Mouse (Mus musculus) midbrain, embryonic 11.5 days (tissue): ENCODE measurements around the gene Crip2. TPM values are rescaled to one million over a fixed set of nuclear protein-coding genes. Genes with fewer than 3 reads are reported as not detected.
A peak's percentile ranks its signal among the peaks of the same experiment; 100 is the strongest.

Experiments
- ATAC-seq: fragments of 200-750 bp; cut with Nextera tagmentation; 2 replicates; pipeline ENCODE4 v1.8.0; 2017; ENCODE audit warnings: moderate TSS enrichment, moderate library complexity; ENCODE audit not compliant: low FRiP score
- DNase-seq: peaks from one replicate; pipeline ENCODE4 v3.0.0; 2015; ENCODE audit warnings: low spot score; ENCODE audit errors: missing footprints
- H3K27ac ChIP-seq: fragments of 300-500 bp; sonication (generic); 2 replicates; pipeline ENCODE4 v1.5.1; 2014; ENCODE audit warnings: low read depth, low read length
- H3K27me3 ChIP-seq: fragments of 300-500 bp; sonication (generic); 2 replicates; pipeline ENCODE4 v1.6.1; 2014; ENCODE audit warnings: mild to moderate bottlenecking, low read length, moderate library complexity, mixed read lengths; ENCODE audit not compliant: control insufficient read depth, insufficient read depth
- H3K36me3 ChIP-seq: fragments of 300-500 bp; sonication (generic); 2 replicates; pipeline ENCODE4 v1.6.1; 2014; ENCODE audit warnings: mild to moderate bottlenecking, low read length, moderate library complexity, mixed read lengths; ENCODE audit not compliant: control insufficient read depth, insufficient read depth
- H3K4me1 ChIP-seq: fragments of 300-500 bp; sonication (generic); 2 replicates; pipeline ENCODE4 v1.6.1; 2014; ENCODE audit warnings: low read length; ENCODE audit not compliant: control insufficient read depth, insufficient read depth
- H3K4me2 ChIP-seq: fragments of 300-500 bp; sonication (generic); 2 replicates; pipeline ENCODE4 v1.6.1; 2014; ENCODE audit warnings: mild to moderate bottlenecking, moderate library complexity
- H3K4me3 ChIP-seq: fragments of 300-500 bp; sonication (generic); 2 replicates; pipeline ENCODE4 v1.5.1; 2014; ENCODE audit warnings: low read depth, low read length
- H3K9ac ChIP-seq: fragments of 300-500 bp; sonication (generic); 2 replicates; pipeline ENCODE4 v1.6.1; 2014; ENCODE audit warnings: low read length
- H3K9me3 ChIP-seq: fragments of 300-500 bp; sonication (generic); 2 replicates; pipeline ENCODE4 v1.6.1; 2016; ENCODE audit warnings: low read length; ENCODE audit not compliant: control insufficient read depth
- WGBS: fragments of 180-500 bp; shearing (Covaris S2); extraction: QIAGEN DNeasy Blood & Tissue Kit; methylation state at CpG from one replicate; pipeline ENCODE4 v1.1.7; 2014; 5-methylcytosine and 5-hydroxymethylcytosine counted together
- polyA plus RNA-seq: library from polyadenylated mRNA; unstranded; fragments of >200 nt; fragmentation: Nextera tagmentation; extraction: Ambion mirVana; gene quantifications from 2 replicates; pipeline ENCODE4 v1.2.1, GENCODE M21; 2014

Gene Crip2
- polyA plus RNA-seq, 1 experiment from 2014 or later = 247 TPM

DNA sequence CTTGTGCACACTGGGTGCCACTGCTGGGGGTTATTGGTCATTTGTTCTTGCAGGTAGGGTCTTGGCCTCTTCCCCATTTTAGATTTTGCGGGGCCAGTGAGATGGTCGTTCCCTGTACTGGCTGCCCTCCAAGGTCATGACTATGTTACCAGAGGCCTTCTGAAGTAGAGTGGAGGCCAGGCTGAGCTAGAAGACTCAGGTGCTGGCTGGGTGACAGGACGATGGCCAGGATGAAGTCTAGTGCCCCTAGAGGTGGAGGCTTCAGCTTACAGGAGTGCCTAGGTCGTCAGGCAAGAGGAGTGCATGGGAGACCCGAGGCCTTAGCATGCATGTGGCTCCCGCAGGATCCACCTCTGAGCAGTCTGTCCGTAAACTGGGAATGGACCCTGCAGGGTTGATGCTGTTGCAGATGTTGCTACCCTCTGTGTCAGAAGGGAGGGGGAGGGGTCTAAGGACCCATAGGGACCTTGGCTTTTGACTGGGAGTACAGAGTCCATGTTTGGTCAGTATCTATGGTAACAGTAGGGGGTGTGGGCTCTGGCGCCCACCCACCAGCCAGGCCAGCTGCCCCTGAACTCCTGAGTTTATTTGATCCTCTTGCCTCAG lies 36.1 kb upstream of the Crip2 start:
- DNase-seq = peak; percentile 78
- no peaks in the 10 kb centered on the region for H3K27me3 ChIP-seq
- H3K4me3 ChIP-seq = no peak overlapping the region
- no peak overlapping the region for H3K4me2 ChIP-seq
- H3K27ac ChIP-seq = no peak overlapping the region
- H3K4me1 ChIP-seq = peaks cover 17% of the 10 kb centered on the region
- H3K9me3 ChIP-seq = peaks cover 4% of the 10 kb centered on the region; the same call in 1 of the 2 replicates
- no peaks in the 10 kb centered on the region for H3K36me3 ChIP-seq
- no peak overlapping the region for H3K9ac ChIP-seq
- ATAC-seq = no peak
- WGBS = 84% methylated on average over 8 of the region's 8 CpGs

GRCm38 (mm10) chr12:113106386-113106785 lies 33.6 kb upstream of the Crip2 start:
- H3K27me3 ChIP-seq = no peaks in the 10 kb centered on the region
- H3K27ac ChIP-seq = no peak overlapping the region
- H3K4me1 ChIP-seq = no peaks in the 10 kb centered on the region
- ATAC-seq (no peak), DNase-seq (no peak)
- H3K4me3 ChIP-seq = no peak overlapping the region
- no peak overlapping the region for H3K9ac ChIP-seq
- no peak overlapping the region for H3K4me2 ChIP-seq
- H3K36me3 ChIP-seq = no peaks in the 10 kb centered on the region
- peaks cover 4% of the 10 kb centered on the region; the same call in 1 of the 2 replicates for H3K9me3 ChIP-seq
- 92% methylated on average over 6 of the region's 6 CpGs for WGBS

DNA sequence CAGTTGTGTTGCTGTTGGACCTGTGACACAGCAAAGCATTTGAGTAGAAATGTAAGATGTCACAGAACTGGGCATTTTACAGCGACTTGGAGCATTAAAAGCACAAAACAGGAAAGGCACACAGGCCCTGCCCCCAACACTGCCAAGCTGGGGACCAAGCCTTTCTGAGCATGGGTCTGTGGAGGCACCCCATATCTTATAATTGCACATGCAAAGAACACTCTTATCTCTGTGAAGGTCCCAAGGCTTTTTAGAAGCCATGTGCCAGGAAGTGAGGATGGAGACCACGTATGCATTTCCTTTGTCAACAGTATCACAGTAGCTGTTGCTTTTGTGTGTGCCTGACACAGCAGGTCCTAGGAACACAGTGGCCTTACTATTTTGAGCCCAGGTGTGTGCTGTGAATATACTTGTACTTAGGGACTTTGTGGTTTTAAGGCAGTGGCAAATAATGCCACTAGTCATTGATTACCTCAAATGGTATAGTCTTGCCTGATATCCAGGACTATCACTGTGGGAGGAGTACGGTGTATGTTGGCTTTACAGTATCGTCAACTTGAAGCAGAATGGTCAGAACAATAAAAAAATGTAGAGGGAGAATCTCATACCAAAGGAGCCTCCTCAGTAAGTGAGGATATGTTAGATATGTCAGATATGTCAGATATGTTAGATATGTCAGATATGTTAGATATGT lies 32.5 kb upstream of the Crip2 start:
- H3K9me3 ChIP-seq = peaks cover 4% of the 10 kb centered on the region; the same call in 1 of the 2 replicates
- DNase-seq = no peak
- no peaks in the 10 kb centered on the region for H3K27me3 ChIP-seq
- no peak overlapping the region for H3K4me2 ChIP-seq
- no peaks in the 10 kb centered on the region for H3K4me1 ChIP-seq
- no peak overlapping the region for H3K4me3 ChIP-seq
- H3K9ac ChIP-seq = no peak overlapping the region
- no peaks in the 10 kb centered on the region for H3K36me3 ChIP-seq
- 94% methylated on average over 4 of the region's 4 CpGs for WGBS
- ATAC-seq = no peak
- H3K27ac ChIP-seq = no peak overlapping the region

- Histone ChIP-seq H3K27me3 (no peaks in the 10 kb centered on the region), H3K36me3 (0 out of 2 replicates have a peak, but pooled peaks cover 4% of the 10 kb centered on the region), H3K9ac (no peak overlapping the region), H3K4me2 (no peak overlapping the region), H3K27ac (no peak overlapping the region), H3K4me1 (no peaks in the 10 kb centered on the region), H3K4me3 (no peak overlapping the region), H3K9me3 (peaks cover 4% of the 10 kb centered on the region; the same call in 1 of the 2 replicates)
- no peak for ATAC-seq
- DNase-seq = no peak
- WGBS = 91% methylated on average over 17 of the region's 17 CpGs
These were observed 31.3 kb upstream of the Crip2 start for GRCm38 (mm10) chr12:113108528-113109283.

DNA sequence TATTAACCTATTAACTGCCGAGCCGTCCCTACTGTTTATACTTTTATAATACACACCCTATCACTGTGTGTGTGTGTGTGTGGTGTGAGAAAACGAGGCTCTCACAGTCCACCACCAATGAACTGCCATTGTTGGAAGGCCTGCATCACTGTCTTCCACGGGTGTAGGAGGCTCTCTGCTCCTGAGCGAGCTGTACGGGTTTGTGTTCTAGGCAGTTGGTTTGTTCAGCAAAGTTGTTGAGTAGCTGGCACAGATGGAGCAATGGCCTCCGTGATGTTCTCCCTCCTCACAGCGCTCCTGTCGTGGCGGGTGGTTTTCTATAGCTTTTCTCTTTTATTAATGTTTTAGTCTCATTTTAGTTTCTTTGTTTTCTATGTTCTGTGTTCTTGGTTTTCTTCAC lies 30.2 kb upstream of the Crip2 start:
- H3K4me1 ChIP-seq = no peaks in the 10 kb centered on the region
- H3K9ac ChIP-seq = no peak overlapping the region
- no peak overlapping the region for H3K4me3 ChIP-seq
- peaks cover 8% of the 10 kb centered on the region for H3K36me3 ChIP-seq
- WGBS = 94% methylated on average over 10 of the region's 10 CpGs
- ATAC-seq (no peak), DNase-seq (no peak)
- H3K27me3 ChIP-seq = no peaks in the 10 kb centered on the region
- no peak overlapping the region for H3K27ac ChIP-seq
- H3K9me3 ChIP-seq = peaks cover 4% of the 10 kb centered on the region; the same call in 1 of the 2 replicates
- H3K4me2 ChIP-seq = no peak overlapping the region

GRCm38 (mm10) chr12:113114141-113114540 lies 25.9 kb upstream of the Crip2 start:
- WGBS = 96% methylated on average over 4 of the region's 4 CpGs
- DNase-seq = no peak
- Histone ChIP-seq H3K27ac (no peak overlapping the region), H3K9me3 (no peaks in the 10 kb centered on the region), H3K4me3 (no peak overlapping the region), H3K4me1 (no peaks in the 10 kb centered on the region), H3K36me3 (peaks cover 27% of the 10 kb centered on the region), H3K27me3 (no peaks in the 10 kb centered on the region), H3K9ac (no peak overlapping the region), H3K4me2 (no peak overlapping the region)
- no peak for ATAC-seq

GRCm38 (mm10) chr12:113114856-113115538 lies 25.0 kb upstream of the Crip2 start:
- Histone ChIP-seq H3K4me2 (no peak overlapping the region), H3K9me3 (no peaks in the 10 kb centered on the region), H3K4me3 (no peak overlapping the region), H3K36me3 (peaks cover 29% of the 10 kb centered on the region), H3K4me1 (no peaks in the 10 kb centered on the region), H3K9ac (no peak overlapping the region), H3K27ac (no peak overlapping the region), H3K27me3 (no peaks in the 10 kb centered on the region)
- 89% methylated on average over 16 of the region's 16 CpGs for WGBS
- ATAC-seq (no peak), DNase-seq (no peak)

- Histone ChIP-seq H3K9ac (no peak overlapping the region), H3K9me3 (no peaks in the 10 kb centered on the region), H3K4me3 (no peak overlapping the region), H3K4me1 (no peaks in the 10 kb centered on the region), H3K27me3 (no peaks in the 10 kb centered on the region), H3K27ac (no peak overlapping the region), H3K4me2 (no peak overlapping the region), H3K36me3 (peaks cover 48% of the 10 kb centered on the region)
- WGBS = 87% methylated on average over 20 of the region's 20 CpGs
- peak; percentile 62 for ATAC-seq
- peak; percentile 98 for DNase-seq
These were observed 20.3 kb upstream of the Crip2 start for GRCm38 (mm10) chr12:113119516-113120410.
